Mouse (Mus musculus) induced T-regulatory cell, adult 2 months (primary cell): ENCODE results near the gene Nsmce4a.

ENCODE experiments used
- DNase-seq: peaks from one replicate; pipeline ENCODE4 v3.0.0-alpha.2; 2012; ENCODE audit warnings: low read depth

Nsmce4a gene

DNA sequence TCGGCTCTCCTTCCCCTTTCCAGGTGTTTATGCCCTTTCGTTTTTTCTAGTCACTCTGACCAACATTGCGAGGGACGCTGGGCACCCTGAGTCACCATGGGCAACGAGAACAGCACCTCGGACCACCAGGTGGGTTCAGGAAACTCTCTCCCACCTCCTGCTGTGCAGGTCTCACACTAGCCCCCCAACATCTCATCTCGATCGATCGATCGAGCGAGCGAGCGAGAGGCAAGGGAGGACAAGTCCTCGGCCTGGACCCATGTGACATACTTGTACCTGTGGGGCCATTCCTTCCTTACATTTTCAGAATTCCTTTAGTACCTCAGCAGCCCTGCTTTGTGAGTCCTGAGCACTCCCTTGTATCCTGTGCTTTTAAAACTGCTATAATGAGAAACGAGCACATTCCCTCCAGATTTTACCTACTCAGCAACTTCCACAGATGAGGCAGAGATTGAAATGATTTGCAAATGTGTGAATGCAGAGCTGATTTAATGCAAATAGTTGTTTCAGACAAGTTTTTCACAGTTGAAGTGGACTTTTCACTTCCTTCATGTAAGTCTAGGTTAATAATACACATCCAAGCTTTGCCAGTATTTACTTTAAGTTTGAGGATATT lies 4.6 kb upstream of the Nsmce4a start, which contains the start of gene Tacc2:
Tacc2 (plus strand) TSS at position 51 of the 616 bp plus-strand sequence.
- DNase-seq = no peak

- DNase-seq = no peak
These were observed 4.1 kb upstream of the Nsmce4a start for GRCm38 (mm10) chr7:130576981-130577380.

- DNase-seq = no peak
These were observed 1.5 kb upstream of the Nsmce4a start for GRCm38 (mm10) chr7:130574211-130574991.

GRCm38 (mm10) chr7:130573746-130574145 lies 828 bp upstream of the Nsmce4a start:
- no peak for DNase-seq

- no peak for DNase-seq
These were observed 2.4 kb downstream of the Nsmce4a start for GRCm38 (mm10) chr7:130570472-130570871.

- DNase-seq = no peak
These were observed 4.0 kb downstream of the Nsmce4a start for GRCm38 (mm10) chr7:130568783-130569436.

DNA sequence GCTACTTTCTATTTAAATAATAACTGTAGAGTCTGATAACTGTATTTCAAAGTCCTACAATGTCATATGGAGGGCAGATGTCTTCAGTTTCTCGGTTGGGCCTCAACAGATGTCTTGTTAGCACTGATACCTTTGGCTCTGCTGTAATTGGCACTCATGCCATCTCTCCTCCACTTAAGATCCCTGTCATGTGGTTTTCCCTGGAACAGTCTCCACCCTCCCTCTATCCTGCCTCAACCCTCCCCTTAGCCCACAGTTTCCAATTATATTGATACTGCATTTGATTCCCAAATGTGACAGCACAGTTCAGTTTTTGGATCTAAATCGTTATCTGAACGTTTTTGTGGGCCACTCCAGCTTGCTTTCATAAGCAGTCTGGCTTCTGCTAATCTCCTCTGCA lies 8.3 kb downstream of the Nsmce4a start:
- no peak for DNase-seq

DNA sequence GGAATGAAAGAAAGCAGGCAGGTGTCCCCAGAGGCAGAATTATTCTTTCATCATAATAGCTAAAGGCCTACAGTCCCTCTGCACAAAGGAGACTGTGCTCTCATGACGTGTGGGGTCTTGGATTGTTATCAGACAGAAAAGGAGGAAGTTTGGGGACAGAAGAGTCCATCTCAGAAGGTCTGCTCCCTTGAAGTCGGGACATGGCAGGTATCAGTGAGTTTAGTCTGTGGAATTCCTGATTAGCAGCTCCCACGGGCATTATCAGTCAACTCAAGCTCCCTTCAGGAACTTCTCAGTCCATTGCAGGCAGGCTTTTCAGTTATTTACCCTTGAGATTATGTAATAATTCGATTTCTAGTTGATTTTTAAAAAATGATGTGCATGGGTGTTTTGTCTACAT lies 9.0 kb downstream of the Nsmce4a start:
- no peak for DNase-seq

GRCm38 (mm10) chr7:130563276-130563675 lies 9.6 kb downstream of the Nsmce4a start:
- DNase-seq = no peak

- DNase-seq = no peak
These were observed 12.0 kb downstream of the Nsmce4a start for GRCm38 (mm10) chr7:130560933-130561332.

GRCm38 (mm10) chr7:130558592-130558991 lies 14.3 kb downstream of the Nsmce4a start:
- no peak for DNase-seq

DNA sequence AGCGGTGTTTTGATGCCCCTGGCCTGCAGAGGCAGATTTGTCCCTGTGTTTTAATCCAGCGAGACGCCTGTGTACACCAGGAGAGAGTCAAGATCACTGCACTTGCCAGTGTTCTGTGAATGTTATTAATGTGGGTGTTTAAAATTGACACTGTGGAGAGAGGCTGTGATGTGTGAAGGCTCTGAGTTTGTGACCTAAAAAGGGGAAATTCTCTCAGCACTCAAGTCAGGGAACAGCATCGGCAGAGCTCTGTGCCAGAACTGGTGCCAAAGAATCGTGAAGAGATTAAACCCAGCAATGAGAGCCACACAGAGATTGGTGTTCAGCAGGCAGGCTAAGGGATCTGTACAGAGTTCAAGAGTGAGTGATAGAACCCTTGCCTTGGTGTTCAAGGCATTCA lies 17.3 kb downstream of the Nsmce4a start:
- DNase-seq = no peak

GRCm38 (mm10) chr7:130553321-130553720 lies 19.6 kb downstream of the Nsmce4a start:
- no peak for DNase-seq

- no peak for DNase-seq
These were observed 20.1 kb downstream of the Nsmce4a start for GRCm38 (mm10) chr7:130552780-130553179.

GRCm38 (mm10) chr7:130547635-130548175 lies 25.2 kb downstream of the Nsmce4a start:
- no peak for DNase-seq

GRCm38 (mm10) chr7:130546791-130547484 lies 26.0 kb downstream of the Nsmce4a start:
- DNase-seq = peak; percentile 94

GRCm38 (mm10) chr7:130546421-130546790 lies 26.5 kb downstream of the Nsmce4a start:
- no peak for DNase-seq

DNA sequence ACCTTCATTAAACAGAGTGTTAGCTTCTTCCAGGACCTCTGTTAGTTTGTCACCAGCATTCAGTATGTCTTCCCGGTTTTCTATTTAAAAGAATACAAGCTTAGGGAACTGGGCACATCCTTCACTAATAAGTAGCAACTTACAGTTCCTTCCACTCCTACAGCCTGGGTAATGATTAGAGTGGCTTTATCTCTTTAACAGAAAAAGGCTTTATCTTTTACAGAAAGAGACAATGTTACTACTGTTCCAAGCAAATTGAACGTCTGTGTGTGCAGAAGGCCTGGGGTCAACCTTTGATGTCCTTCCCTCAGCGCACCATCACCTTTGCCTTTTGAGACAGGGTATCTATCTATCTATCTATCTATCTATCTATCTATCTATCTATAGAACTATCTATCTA lies 27.0 kb downstream of the Nsmce4a start:
- peak; percentile 14 for DNase-seq

DNA sequence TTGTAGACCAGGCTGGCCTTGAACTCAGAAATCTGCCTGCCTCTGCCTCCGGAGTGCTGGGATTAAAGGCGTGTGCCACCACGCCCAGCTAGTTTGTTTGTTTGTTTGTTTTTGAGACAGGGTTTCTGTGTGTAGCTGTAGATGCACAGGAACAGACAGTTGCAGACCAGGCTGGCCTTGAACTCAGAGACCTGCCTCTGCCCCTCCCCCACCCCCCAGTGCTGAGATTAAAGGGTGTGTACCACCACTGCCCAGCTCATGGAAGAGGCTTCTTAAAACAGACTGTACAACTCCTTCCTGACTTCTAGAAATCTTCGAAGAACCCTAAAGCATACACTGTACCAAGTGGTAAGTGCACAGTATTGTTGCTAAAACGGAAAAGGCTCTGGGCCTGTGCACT lies 27.5 kb downstream of the Nsmce4a start:
- peak; percentile 17 for DNase-seq

GRCm38 (mm10) chr7:130543181-130543580 lies 29.7 kb downstream of the Nsmce4a start:
- DNase-seq = no peak

DNA sequence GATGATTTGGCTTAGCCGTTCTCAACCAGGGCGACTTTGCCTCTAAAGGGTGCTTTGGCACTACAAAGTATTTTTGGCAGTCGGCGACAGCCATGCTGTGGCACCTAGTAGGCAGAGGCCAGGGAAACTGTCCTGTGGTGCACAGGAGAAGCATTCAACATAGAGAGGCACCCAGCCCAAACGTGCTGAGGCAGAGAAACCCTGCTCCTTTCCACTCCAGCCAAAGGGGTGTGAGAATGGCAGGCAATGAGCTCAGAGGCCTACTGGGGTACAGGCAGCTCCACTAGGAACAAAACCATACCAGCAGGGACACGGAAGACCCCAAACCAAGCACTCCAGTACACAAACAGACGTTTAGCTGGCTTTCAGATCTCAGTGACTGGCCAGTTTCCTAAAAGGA lies 32.7 kb downstream of the Nsmce4a start:
- DNase-seq = no peak

DNA sequence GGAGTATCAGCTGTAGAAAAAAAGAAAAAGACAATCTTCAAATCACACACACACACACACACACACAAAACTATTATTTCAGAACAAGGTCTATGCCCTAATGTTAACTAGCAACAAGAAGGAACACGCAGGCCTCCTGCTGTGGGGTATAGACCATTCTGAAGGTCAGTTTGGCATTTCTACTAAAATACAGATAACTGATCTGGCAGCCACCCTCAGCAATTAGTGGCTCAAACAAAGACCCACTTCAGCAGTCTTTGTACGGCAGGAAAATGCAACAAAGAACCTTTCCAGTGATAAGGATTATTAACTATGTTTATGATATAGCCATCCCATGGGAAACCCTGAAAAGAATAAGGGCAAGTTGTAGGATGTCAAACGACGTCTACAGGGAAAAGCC lies 35.9 kb downstream of the Nsmce4a start:
- DNase-seq = no peak
